Mouse (Mus musculus) adrenal gland, postnatal 25 days (tissue): ENCODE results near the gene Atp5b. TPM values are rescaled to one million over a fixed set of nuclear protein-coding genes. Genes with fewer than 3 reads are reported as not detected.
"Not testable (repeated sequence)": the region's sequence is repeated elsewhere in the genome, so short reads cannot be mapped to it uniquely, and the experiment has no call there.

ENCODE experiments used
- DNase-seq: peaks from one replicate; pipeline ENCODE4 v3.0.0; 2021; ENCODE audit warnings: mixed read lengths
- long read RNA-seq: library from polyadenylated mRNA; stranded (forward); transcript quantifications from one replicate; pipeline ENCODE4 v2.0.0, GENCODE M21; 2021
- total RNA-seq: library from RNA; stranded (reverse); gene quantifications from 2 replicates; pipeline ENCODE4 v1.2.3, GENCODE M21; 2021

The Atp5b gene
- total RNA-seq, result 2,437 and 2,492 TPM in 2 replicates
- long read RNA-seq, transcript Atp5b-205 (5 exons, 1,131 nt), result minor isoform, 14 of 4,503 reads
- long read RNA-seq, transcript Atp5b-201 (10 exons, 1,916 nt), result major isoform, 3,873 of 4,503 reads
- long read RNA-seq, partial matches to known transcripts, result 525 of 4,503 reads
- long read RNA-seq, other reads (novel, unspliced or antisense), result 91 of 4,503 reads

GRCm38 (mm10) chr10:128082880-128083421 lies at the start of gene Atp5b:
Atp5b (plus strand) TSS chr10:128083273.
- peak; percentile 93 for DNase-seq

DNA sequence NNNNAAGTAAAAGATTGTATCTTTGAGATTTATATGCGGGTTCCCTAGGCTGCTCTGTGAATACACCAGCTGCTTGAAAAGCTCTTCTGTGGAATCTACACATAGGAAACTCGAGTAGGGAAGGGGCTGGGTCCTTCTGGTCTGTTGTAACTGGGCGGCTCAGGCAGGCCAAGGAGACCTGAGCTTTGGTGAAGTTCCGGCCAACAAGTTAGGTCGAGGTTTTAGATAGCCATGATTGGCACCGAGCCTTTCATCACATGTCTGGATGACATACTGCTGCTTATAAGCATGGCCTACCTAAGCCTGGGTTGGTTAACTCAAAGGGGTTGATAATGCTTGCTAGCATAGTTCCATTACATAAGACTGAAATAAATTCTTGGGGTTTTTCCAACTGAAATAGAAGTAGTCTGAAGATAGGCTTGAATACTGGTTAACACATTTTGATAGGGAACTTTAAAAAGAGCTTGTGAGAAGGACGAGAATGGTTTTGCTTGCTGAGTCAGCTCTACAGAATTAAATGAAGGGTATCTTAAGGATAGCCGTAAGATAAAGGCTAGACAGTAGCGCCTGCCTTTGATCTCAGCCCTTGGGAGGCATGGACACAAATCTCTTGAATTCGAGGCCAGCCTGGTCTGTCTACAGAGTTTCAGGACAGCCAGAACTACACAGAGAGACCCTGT lies 46.2 kb upstream of the Atp5b start:
- peak; percentile 37 for DNase-seq

DNA sequence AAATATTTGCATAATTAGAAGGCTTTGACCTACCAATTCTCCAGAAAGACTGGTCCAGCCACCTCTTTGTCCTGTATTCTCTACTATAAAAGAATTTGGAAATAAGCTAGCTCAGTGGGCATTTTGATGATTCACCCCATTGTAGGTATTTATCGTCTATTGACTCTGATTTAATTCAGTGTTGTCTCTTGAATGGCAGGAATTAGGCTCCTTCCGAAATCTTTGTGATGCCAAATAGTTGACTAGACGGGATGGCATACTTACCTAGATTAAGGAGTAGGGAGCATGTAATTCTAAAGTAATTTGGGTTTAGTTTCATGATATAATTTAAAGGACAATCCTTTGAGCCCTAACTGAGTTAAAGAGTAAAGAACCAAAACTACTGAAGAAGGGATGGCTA lies 45.2 kb upstream of the Atp5b start:
- DNase-seq, result no peak

DNA sequence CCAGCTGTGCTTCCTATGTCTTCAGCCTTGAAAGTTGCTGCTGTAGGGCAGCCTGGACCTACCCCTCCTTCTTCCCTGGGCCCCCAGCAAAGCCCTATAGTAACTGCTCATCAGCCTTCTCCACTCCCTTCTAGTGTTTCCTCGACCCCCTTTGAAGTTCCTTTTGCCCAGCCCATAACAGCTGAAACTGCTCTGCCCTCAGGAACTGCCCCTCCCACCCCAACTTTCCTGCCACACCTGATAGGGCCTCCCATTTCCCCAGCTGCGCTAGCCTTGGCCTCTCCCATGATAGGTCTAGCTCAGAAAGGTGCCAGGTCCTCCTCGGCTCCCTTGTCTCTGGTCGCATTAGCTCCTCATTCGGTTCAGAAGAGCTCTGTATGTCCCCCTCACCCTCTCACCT lies 43.9 kb upstream of the Atp5b start:
- no peak for DNase-seq

DNA sequence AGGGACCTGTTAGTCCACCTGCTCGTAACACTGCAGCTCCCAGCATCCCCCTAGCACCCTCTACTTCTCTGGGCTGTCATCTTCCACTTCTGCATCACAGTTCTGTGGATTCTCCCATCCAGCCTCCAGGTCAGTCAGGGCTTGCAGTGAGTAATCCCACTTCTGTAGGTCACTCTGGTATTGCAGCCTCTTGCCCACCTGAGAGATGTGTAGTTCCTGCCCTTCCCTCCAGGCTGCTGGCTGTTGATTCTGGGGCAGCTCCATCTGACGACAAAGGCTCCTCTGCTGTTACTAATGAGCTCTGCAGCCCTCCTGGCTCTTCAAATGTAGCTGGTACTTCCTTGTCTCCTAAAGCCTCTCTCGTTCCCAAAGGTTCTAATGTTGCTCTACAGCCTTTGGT lies 43.2 kb upstream of the Atp5b start:
- no peak for DNase-seq

DNA sequence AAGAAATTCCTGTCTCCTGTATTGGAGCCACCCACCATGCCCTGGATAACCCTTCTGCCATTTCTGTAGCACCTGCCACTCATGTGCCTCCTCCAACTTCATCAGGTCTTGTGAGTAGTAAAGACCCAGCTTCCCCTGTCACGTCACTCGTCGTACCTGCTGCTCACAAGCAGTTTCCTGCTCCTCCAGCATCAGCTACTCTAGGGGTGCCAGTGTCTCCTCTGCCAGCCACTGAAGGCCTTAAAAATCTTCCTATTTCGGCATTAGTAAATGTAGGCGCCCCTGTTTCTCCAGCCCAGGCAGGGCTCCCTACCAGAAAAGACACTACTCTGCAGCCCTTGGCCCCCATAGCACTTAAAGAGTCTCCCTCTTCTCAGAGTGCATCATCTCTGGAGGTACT lies 42.8 kb upstream of the Atp5b start:
- no peak for DNase-seq

GRCm38 (mm10) chr10:128041636-128042035 lies 41.4 kb upstream of the Atp5b start:
- no peak for DNase-seq

DNA sequence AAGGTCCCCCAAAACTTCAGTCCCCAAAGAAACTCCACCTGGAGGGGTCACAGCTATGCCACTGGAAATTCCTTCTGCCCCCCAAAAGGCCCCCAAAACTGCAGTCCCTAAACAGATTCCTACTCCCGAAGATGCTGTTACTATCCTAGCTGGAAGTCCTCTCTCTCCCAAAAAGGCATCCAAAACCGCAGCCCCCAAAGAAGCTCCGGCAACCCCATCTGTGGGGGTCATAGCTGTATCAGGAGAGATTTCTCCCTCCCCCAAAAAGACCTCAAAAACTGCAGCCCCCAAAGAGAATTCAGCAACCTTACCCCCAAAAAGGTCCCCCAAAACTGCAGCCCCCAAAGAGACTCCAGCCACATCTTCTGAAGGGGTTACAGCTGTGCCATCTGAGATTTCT lies 40.6 kb upstream of the Atp5b start:
- no peak for DNase-seq

DNA sequence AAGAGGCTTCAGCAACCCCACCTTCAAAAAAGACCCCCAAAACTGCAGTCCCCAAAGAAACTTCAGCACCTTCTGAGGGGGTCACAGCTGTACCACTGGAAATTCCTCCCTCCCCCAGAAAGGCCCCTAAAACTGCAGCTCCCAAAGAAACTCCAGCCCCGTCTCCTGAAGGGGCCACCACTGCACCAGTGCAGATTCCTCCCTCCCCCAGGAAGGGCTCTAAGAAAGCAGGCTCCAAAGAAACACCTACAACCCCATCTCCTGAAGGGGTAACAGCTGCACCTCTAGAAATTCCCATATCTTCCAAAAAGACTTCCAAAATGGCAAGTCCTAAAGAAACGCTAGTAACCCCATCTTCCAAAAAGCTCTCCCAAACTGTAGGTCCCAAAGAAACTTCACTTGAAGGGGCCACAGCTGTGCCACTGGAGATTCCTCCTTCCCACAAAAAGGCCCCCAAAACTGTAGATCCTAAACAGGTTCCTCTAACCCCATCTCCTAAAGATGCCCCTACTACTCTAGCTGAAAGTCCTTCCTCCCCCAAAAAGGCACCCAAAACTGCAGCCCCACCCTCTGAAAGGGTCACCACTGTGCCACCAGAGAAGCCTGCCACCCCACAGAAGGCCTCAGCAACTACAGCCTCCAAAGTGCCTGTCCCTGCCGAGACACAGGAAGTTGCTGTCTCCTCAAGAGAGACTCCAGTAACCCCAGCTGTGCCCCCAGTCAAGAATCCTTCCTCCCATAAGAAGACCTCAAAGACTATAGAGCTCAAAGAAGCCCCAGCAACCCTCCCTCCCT lies 39.8 kb upstream of the Atp5b start:
- no peak for DNase-seq

DNA sequence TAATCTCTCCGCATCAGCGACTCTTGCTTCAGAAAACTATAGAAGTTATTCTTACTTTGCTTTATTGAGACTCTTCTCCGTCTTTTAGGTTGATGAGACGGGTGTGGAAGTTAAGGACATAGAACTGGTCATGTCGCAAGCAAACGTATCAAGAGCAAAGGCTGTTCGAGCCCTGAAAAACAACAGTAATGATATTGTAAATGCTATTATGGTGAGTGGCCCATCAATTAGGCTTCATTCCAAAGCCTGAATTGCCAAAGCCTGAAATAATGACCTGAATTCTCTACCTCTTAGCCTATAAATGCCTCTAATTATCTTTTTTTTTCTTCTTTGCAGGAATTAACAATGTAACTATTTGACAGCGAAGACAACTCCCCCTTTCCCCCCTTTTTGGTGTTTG lies 34.9 kb upstream of the Atp5b start:
- DNase-seq, result no peak

- DNase-seq, result no peak
Measured at GRCm38 (mm10) chr10:128049741-128050140, 33.3 kb upstream of the Atp5b start.

GRCm38 (mm10) chr10:128050355-128050754 lies 32.7 kb upstream of the Atp5b start:
- no peak for DNase-seq

DNA sequence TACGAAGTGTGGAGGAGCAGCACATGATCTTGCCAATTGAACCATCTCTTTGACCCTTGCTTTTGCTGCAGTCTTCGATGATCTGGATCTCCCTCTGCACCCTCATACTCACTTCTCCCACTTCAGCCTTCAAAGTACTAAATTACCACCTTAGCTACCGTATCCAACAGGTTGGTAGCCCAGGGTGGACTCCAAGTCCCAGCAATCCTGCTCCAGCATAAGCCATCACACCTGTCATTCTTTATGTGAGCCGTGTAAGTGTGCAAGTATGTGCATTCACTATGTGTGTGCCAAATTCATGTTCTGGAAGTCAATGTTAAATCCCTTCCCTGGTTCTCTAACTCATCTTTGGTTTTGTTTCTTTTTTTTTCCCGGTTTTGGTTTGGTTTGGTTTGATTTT lies 31.5 kb upstream of the Atp5b start:
- no peak for DNase-seq

DNA sequence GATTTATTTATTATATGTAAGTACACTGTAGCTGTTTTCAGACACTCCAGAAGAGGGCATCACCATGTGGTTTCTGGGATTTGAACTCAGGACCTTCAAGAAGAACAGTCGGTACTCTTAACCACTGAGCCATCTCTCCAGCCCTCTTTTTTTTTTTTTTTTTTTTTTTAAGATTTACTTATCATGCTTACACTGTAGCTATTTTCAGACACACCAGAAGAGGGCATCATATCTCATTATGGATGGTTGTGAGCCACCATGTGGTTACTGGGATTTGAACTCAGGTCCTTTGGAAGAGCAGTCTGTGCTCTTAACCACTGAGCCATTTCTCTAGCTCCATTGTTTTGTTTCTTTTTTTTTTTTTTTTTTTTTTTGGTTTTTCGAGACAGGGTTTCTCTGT lies 30.9 kb upstream of the Atp5b start:
- not testable (repeated sequence) for DNase-seq

GRCm38 (mm10) chr10:128053001-128053400 lies 30.1 kb upstream of the Atp5b start:
- no peak for DNase-seq

GRCm38 (mm10) chr10:128058184-128058583 lies 24.9 kb upstream of the Atp5b start:
- DNase-seq, result no peak

- DNase-seq, result peak; percentile 98
Measured at GRCm38 (mm10) chr10:128058601-128059151, 24.4 kb upstream of the Atp5b start, which contains the start of gene Ptges3. Ptges3 (plus strand) TSS chr10:128058954.

DNA sequence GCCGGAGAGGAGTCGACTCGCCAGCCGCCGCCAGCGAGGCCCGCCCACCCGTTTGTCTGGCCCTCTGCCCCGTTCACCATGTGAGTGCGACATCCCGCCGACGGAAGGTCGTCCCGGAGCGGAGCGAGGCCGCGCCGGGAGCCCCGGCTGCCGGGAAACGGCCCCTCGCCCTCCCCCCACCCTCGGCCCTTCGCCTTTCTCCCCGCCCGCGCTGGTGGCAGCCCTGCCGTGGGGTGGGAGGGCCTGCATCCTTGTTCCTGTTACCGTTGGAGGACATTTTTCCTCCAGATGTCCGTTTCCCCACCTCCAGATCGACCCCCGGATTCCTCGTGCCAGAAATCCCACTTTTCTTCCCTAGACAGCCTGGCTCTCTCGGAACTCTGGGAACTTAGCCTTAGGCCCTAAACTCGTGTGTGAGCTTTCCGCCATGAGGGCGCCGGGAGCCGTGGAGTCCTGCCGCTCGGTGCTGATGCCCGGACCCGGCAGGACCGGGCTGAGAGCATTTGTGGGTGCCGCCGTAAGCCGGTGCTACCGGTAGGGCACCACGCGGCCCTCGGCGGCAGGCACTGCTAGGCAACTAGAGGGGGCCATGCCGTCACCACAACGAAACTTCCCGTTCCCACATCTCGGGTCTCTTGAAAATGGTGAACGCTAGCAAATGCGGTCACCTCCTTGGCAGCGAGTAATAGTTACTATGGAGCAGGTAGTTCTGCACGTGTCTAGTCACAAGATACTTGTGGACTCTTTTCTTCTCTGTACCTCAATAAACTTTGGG lies 23.7 kb upstream of the Atp5b start:
- peak; percentile 50 for DNase-seq

DNA sequence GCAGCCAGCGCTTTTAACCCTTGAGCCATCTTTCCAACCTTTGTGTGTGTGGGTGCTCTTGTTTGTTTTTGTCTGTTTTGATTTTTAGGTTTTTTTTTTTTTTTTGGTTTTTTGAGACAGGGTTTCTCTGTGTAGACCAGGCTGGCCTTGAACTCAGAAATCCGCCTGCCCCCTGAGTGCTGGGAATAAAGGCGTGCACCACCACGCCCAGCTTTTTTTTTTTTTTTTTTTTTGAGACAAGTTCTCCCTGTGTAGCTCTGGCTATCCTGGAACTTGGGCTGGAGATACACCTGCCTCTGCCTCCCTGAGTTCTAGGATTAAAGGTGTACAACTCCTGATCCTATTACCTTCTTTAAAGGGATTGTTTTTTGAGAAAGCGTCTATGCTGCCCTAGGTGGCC lies 22.0 kb upstream of the Atp5b start:
- no peak for DNase-seq

GRCm38 (mm10) chr10:128062221-128062989 lies 20.7 kb upstream of the Atp5b start:
- DNase-seq, result no peak

GRCm38 (mm10) chr10:128066072-128066471 lies 17.0 kb upstream of the Atp5b start:
- no peak for DNase-seq
